Mouse (Mus musculus) forebrain, embryonic 13.5 days (tissue): ENCODE data around the gene 2610002M06Rik. TPM values are rescaled to one million over a fixed set of nuclear protein-coding genes. Genes with fewer than 3 reads are reported as not detected.

ENCODE experiments used
- ATAC-seq: fragments of 200-750 bp; cut with Nextera tagmentation; 2 replicates; pipeline ENCODE4 v1.8.0; 2017
- H3K27ac ChIP-seq: fragments of 300-500 bp; sonication (generic); 2 replicates; pipeline ENCODE4 v1.5.1; 2015; ENCODE audit warnings: inconsistent platforms, mild to moderate bottlenecking, moderate library complexity
- H3K27me3 ChIP-seq: fragments of 300-500 bp; sonication (generic); 2 replicates; pipeline ENCODE4 v1.6.1; 2015; ENCODE audit warnings: mild to moderate bottlenecking, inconsistent platforms
- H3K36me3 ChIP-seq: fragments of 300-500 bp; sonication (generic); 2 replicates; pipeline ENCODE4 v1.6.1; 2015; ENCODE audit warnings: mild to moderate bottlenecking, inconsistent platforms; ENCODE audit not compliant: poor library complexity, severe bottlenecking
- H3K4me1 ChIP-seq: fragments of 300-500 bp; sonication (generic); 2 replicates; pipeline ENCODE4 v1.6.1; 2015; ENCODE audit warnings: inconsistent platforms
- H3K4me2 ChIP-seq: fragments of 300-500 bp; sonication (generic); 2 replicates; pipeline ENCODE4 v1.6.1; 2015; ENCODE audit warnings: inconsistent platforms, mild to moderate bottlenecking, moderate library complexity
- H3K4me3 ChIP-seq: fragments of 300-500 bp; sonication (generic); 2 replicates; pipeline ENCODE4 v1.5.1; 2015; ENCODE audit warnings: mild to moderate bottlenecking, inconsistent platforms
- H3K9ac ChIP-seq: fragments of 300-500 bp; sonication (generic); 2 replicates; pipeline ENCODE4 v1.6.1; 2015; ENCODE audit warnings: mild to moderate bottlenecking, inconsistent platforms
- H3K9me3 ChIP-seq: fragments of 300-500 bp; sonication (generic); replicated peaks from 2 replicates; pipeline ENCODE4 v1.6.1; 2016; ENCODE audit warnings: inconsistent platforms
- WGBS: fragments of 180-500 bp; shearing (Covaris S2); methylation state at CpG from one replicate; pipeline ENCODE4 v1.1.7; 2015; 5-methylcytosine and 5-hydroxymethylcytosine counted together
- polyA plus RNA-seq: library from polyadenylated mRNA; unstranded; fragments of >200 nt; fragmentation: Nextera tagmentation; extraction: Ambion mirVana; gene quantifications from 2 replicates; pipeline ENCODE4 v1.2.1, GENCODE M21; 2015

Gene 2610002M06Rik
- polyA plus RNA-seq: 12.9 and 13.6 TPM in 2 replicates

- H3K9ac ChIP-seq: peak within 1 kb of the TSS; percentile 65
- H3K9me3 ChIP-seq: no peaks in the 10 kb centered on the region
- peak; percentile 98 for ATAC-seq
- H3K27me3 ChIP-seq: no peaks in the 10 kb centered on the region
- H3K36me3 ChIP-seq: no peaks in the 10 kb centered on the region
- WGBS: 24% methylated on average over 21 of the region's 28 CpGs
- peak within 1 kb of the TSS; percentile 54 for H3K4me3 ChIP-seq
- H3K4me2 ChIP-seq: peak within 1 kb of the TSS; percentile 60
- no peaks in the 10 kb centered on the region for H3K4me1 ChIP-seq
- H3K27ac ChIP-seq: no peak within 1 kb of the TSS
Observed at GRCm38 (mm10) chrX:107816218-107816554, at the start of gene 2610002M06Rik. TSS of gene 2610002M06Rik (minus strand) at chrX:107816334.

- 50% methylated on average over 4 of the region's 4 CpGs for WGBS
- Histone ChIP-seq H3K27ac (no peak overlapping the region), H3K4me2 (no peak overlapping the region), H3K9ac (no peak overlapping the region), H3K27me3 (no peaks in the 10 kb centered on the region), H3K36me3 (no peaks in the 10 kb centered on the region), H3K4me1 (no peaks in the 10 kb centered on the region), H3K4me3 (no peak overlapping the region), H3K9me3 (no peaks in the 10 kb centered on the region)
- ATAC-seq: no peak
Observed at GRCm38 (mm10) chrX:107858165-107858564, 42.0 kb upstream of the 2610002M06Rik start.

- H3K36me3 ChIP-seq: no peaks in the 10 kb centered on the region
- 88% methylated on average over 6 of the region's 6 CpGs for WGBS
- H3K4me1 ChIP-seq: no peaks in the 10 kb centered on the region
- H3K4me3 ChIP-seq: no peak overlapping the region
- H3K27ac ChIP-seq: no peak overlapping the region
- H3K4me2 ChIP-seq: peak overlapping the region; percentile 60
- H3K9me3 ChIP-seq: no peaks in the 10 kb centered on the region
- no peaks in the 10 kb centered on the region for H3K27me3 ChIP-seq
- no peak for ATAC-seq
- no peak overlapping the region for H3K9ac ChIP-seq
Observed at GRCm38 (mm10) chrX:107816726-107817125, 592 bp upstream of the 2610002M06Rik start.

GRCm38 (mm10) chrX:107815502-107816217, 474 bp downstream of the 2610002M06Rik start:
- H3K4me2 ChIP-seq: peak overlapping the region; percentile 60
- H3K4me3 ChIP-seq: peak overlapping the region; percentile 54
- H3K27ac ChIP-seq: no peak overlapping the region
- 22% methylated on average over 25 of the region's 32 CpGs for WGBS
- H3K9ac ChIP-seq: peak overlapping the region; percentile 65
- H3K4me1 ChIP-seq: no peaks in the 10 kb centered on the region
- no peaks in the 10 kb centered on the region for H3K36me3 ChIP-seq
- ATAC-seq: peak; percentile 82
- no peaks in the 10 kb centered on the region for H3K27me3 ChIP-seq
- no peaks in the 10 kb centered on the region for H3K9me3 ChIP-seq

- Histone ChIP-seq H3K9ac (no peak overlapping the region), H3K4me2 (no peak overlapping the region), H3K4me3 (no peak overlapping the region), H3K36me3 (no peaks in the 10 kb centered on the region), H3K27me3 (no peaks in the 10 kb centered on the region), H3K27ac (no peak overlapping the region), H3K4me1 (no peaks in the 10 kb centered on the region), H3K9me3 (no peaks in the 10 kb centered on the region)
- ATAC-seq: no peak
Observed at GRCm38 (mm10) chrX:107812120-107812519, 4.0 kb downstream of the 2610002M06Rik start.

GRCm38 (mm10) chrX:107796919-107797318, 19.2 kb downstream of the 2610002M06Rik start:
- H3K4me3 ChIP-seq: no peak overlapping the region
- no peaks in the 10 kb centered on the region for H3K9me3 ChIP-seq
- H3K27me3 ChIP-seq: no peaks in the 10 kb centered on the region
- no peak overlapping the region for H3K4me2 ChIP-seq
- H3K4me1 ChIP-seq: no peaks in the 10 kb centered on the region
- no peak overlapping the region for H3K9ac ChIP-seq
- 96% methylated on average over 2 of the region's 2 CpGs for whole genome bisulfite sequencing
- H3K27ac ChIP-seq: no peak overlapping the region
- ATAC-seq: no peak
- H3K36me3 ChIP-seq: no peaks in the 10 kb centered on the region

GRCm38 (mm10) chrX:107795785-107796184, 20.3 kb downstream of the 2610002M06Rik start:
- Histone ChIP-seq H3K4me3 (no peak overlapping the region), H3K27ac (no peak overlapping the region), H3K27me3 (no peaks in the 10 kb centered on the region), H3K4me2 (no peak overlapping the region), H3K4me1 (no peaks in the 10 kb centered on the region), H3K36me3 (no peaks in the 10 kb centered on the region), H3K9ac (no peak overlapping the region), H3K9me3 (no peaks in the 10 kb centered on the region)
- 68% methylated on average over 1 of the region's 1 CpGs for WGBS
- no peak for ATAC-seq

GRCm38 (mm10) chrX:107792290-107792689, 23.8 kb downstream of the 2610002M06Rik start, which contains the start of gene Tent5d:
TSS of gene Tent5d (plus strand) at chrX:107792590.
- H3K27me3 ChIP-seq: no peaks in the 10 kb centered on the region
- H3K36me3 ChIP-seq: no peaks in the 10 kb centered on the region
- H3K4me1 ChIP-seq: no peaks in the 10 kb centered on the region
- H3K27ac ChIP-seq: no peak within 1 kb of the TSS
- 100% methylated on average over 1 of the region's 1 CpGs for WGBS
- H3K4me3 ChIP-seq: no peak within 1 kb of the TSS
- no peak within 1 kb of the TSS for H3K4me2 ChIP-seq
- no peak for ATAC-seq
- no peaks in the 10 kb centered on the region for H3K9me3 ChIP-seq
- H3K9ac ChIP-seq: no peak within 1 kb of the TSS

GRCm38 (mm10) chrX:107790750-107791493, 25.2 kb downstream of the 2610002M06Rik start:
- no peak overlapping the region for H3K9ac ChIP-seq
- WGBS: 25% methylated on average over 8 of the region's 8 CpGs
- H3K9me3 ChIP-seq: no peaks in the 10 kb centered on the region

GRCm38 (mm10) chrX:107790136-107790535, 26.0 kb downstream of the 2610002M06Rik start:
- Histone ChIP-seq H3K4me3 (no peak overlapping the region), H3K4me1 (no peaks in the 10 kb centered on the region), H3K27me3 (no peaks in the 10 kb centered on the region), H3K9ac (no peak overlapping the region), H3K9me3 (no peaks in the 10 kb centered on the region), H3K4me2 (no peak overlapping the region), H3K27ac (no peak overlapping the region), H3K36me3 (no peaks in the 10 kb centered on the region)
- WGBS: 100% methylated on average over 1 of the region's 1 CpGs
- no peak for ATAC-seq

More at GRCm38 (mm10) chrX:107790750-107791493, 25.2 kb downstream of the 2610002M06Rik start:
- ATAC-seq: no peak
- H3K27ac ChIP-seq: no peak overlapping the region
- no peaks in the 10 kb centered on the region for H3K27me3 ChIP-seq
- H3K4me3 ChIP-seq: no peak overlapping the region
- H3K4me2 ChIP-seq: no peak overlapping the region
- H3K36me3 ChIP-seq: no peaks in the 10 kb centered on the region
- H3K4me1 ChIP-seq: no peaks in the 10 kb centered on the region

GRCm38 (mm10) chrX:107767896-107768295, 48.2 kb downstream of the 2610002M06Rik start:
- H3K4me2 ChIP-seq: no peak overlapping the region
- no peak overlapping the region for H3K4me3 ChIP-seq
- H3K9me3 ChIP-seq: no peaks in the 10 kb centered on the region
- H3K27me3 ChIP-seq: no peaks in the 10 kb centered on the region
- no peaks in the 10 kb centered on the region for H3K36me3 ChIP-seq
- WGBS: 22% methylated on average over 3 of the region's 3 CpGs
- H3K27ac ChIP-seq: no peak overlapping the region
- H3K9ac ChIP-seq: no peak overlapping the region
- ATAC-seq: no peak
- no peaks in the 10 kb centered on the region for H3K4me1 ChIP-seq
